Mouse (Mus musculus): ENCODE results near the gene Glod4. TPM values are rescaled to one million over a fixed set of nuclear protein-coding genes. Genes with fewer than 3 reads are reported as not detected.

Gene Glod4
- polyA plus RNA-seq, 1 experiment from 2014 or later = 136 TPM

- 67% methylated on average over 11 of the region's 11 CpGs for WGBS
- peaks cover 6% of the 10 kb centered on the region; the same call in 1 of the 2 replicates for H3K36me3 ChIP-seq
- no peak for ATAC-seq (ENCODE audit: insufficient number of reproducible peaks, insufficient read depth, low FRiP score, low TSS enrichment, low read depth)
- H3K27ac ChIP-seq = peak overlapping the region; percentile 76
- peaks cover 44% of the 10 kb centered on the region for H3K4me1 ChIP-seq (replicated peaks)
- no peaks in the 10 kb centered on the region for H3K9me3 ChIP-seq
- no peak overlapping the region for H3K4me3 ChIP-seq (replicated peaks)
- H3K4me2 ChIP-seq = no peak overlapping the region
- no peak overlapping the region for H3K9ac ChIP-seq (replicated peaks)
- no peaks in the 10 kb centered on the region for H3K27me3 ChIP-seq
Measured at GRCm38 (mm10) chr11:76106551-76107496, 136.7 kb downstream of the Glod4 start.

DNA sequence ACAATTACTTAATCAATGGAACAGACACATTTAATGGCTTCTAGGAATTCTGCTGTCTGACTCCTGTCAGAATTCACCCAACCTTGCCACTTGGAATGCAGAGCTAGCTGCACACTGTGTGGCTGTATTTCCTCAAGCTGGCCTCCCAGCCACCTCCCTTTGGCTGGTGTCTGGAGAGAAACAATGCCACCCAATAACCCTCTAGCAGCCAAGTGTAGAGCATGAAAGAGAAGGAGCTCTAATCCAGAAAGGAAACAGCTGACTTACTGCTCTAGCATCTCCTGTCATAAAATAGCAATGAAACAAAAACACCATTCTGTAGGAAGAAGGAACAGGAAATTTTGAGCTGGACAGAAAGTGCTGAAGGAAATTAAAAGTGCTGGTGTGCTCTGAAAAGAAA, 142.4 kb downstream of the Glod4 start:
- Histone ChIP-seq H3K4me1 (replicated peaks) (peaks cover 54% of the 10 kb centered on the region), H3K4me2 (peak overlapping the region; percentile 24), H3K27ac (peak overlapping the region; percentile 86), H3K27me3 (no peaks in the 10 kb centered on the region), H3K36me3 (peaks cover 3% of the 10 kb centered on the region; the same call in 1 of the 2 replicates), H3K9me3 (peaks cover 5% of the 10 kb centered on the region; the same call in 1 of the 2 replicates), H3K9ac (replicated peaks) (no peak overlapping the region), H3K4me3 (replicated peaks) (no peak overlapping the region)
- ATAC-seq (ENCODE audit: insufficient number of reproducible peaks, insufficient read depth, low FRiP score, low TSS enrichment, low read depth) = no peak

GRCm38 (mm10) chr11:76099193-76099975, 144.1 kb downstream of the Glod4 start:
- Histone ChIP-seq H3K4me2 (no peak overlapping the region), H3K36me3 (peaks cover 3% of the 10 kb centered on the region; the same call in 1 of the 2 replicates), H3K27ac (peak overlapping the region; percentile 86), H3K27me3 (no peaks in the 10 kb centered on the region), H3K9ac (replicated peaks) (no peak overlapping the region), H3K4me3 (replicated peaks) (no peak overlapping the region), H3K9me3 (peaks cover 5% of the 10 kb centered on the region; the same call in 1 of the 2 replicates), H3K4me1 (replicated peaks) (peaks cover 47% of the 10 kb centered on the region)
- peak; percentile 63 for ATAC-seq (ENCODE audit: insufficient number of reproducible peaks, insufficient read depth, low FRiP score, low TSS enrichment, low read depth)
- WGBS = 16% methylated on average over 4 of the region's 4 CpGs

DNA sequence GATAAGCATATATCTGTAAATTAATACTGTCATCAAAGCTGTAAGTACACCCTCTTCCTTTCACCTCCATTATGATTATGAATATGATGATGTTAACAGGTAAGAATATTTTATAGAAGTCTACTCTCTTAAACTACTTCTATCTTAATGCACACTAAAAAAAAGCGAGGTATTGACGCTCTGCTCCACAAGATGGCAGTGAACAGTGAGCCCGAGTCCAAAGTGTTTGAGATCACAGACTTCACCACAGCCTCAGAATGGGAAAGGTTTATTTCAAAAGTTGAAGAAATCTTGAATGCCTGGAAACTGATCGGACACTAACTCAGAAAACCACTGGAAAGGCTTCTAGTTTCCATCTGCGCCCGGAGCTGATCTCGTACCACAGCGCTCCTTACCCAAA, 149.9 kb downstream of the Glod4 start:
- no peak overlapping the region for H3K4me2 ChIP-seq
- peaks cover 9% of the 10 kb centered on the region for H3K4me1 ChIP-seq (replicated peaks)
- H3K27me3 ChIP-seq = no peaks in the 10 kb centered on the region
- no peak overlapping the region for H3K9ac ChIP-seq (replicated peaks)
- no peak overlapping the region for H3K4me3 ChIP-seq (replicated peaks)
- ATAC-seq (ENCODE audit: insufficient number of reproducible peaks, insufficient read depth, low FRiP score, low TSS enrichment, low read depth) = no peak
- no peak overlapping the region for H3K27ac ChIP-seq
- 95% methylated on average over 8 of the region's 8 CpGs for WGBS
- peaks cover 27% of the 10 kb centered on the region for H3K36me3 ChIP-seq
- H3K9me3 ChIP-seq = peaks cover 5% of the 10 kb centered on the region; the same call in 1 of the 2 replicates

DNA sequence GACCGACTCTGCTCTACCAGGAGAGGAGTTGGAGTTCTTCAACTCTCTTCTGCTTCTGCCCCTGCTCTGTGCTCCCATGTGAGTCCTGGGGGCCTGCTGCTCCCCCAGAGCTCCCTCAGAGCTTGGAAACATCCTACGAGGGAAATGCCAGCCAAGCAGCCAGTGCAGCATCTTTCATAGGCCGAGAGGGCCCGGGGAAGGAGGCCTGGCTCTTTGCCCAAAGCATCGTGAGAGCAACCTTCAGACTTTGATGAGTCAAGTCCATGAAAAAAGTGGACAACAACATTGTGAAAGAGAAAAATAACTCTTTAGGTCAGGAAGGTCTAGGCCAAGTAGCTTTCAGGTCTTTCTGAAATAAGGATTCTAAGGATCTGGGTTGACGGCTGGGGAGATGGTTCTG, 153.7 kb downstream of the Glod4 start:
- Histone ChIP-seq H3K9me3 (no peaks in the 10 kb centered on the region), H3K4me1 (replicated peaks) (peaks cover 3% of the 10 kb centered on the region; the same call in 1 of the 2 replicates), H3K9ac (replicated peaks) (no peak overlapping the region), H3K4me3 (replicated peaks) (no peak overlapping the region), H3K27me3 (no peaks in the 10 kb centered on the region), H3K27ac (no peak overlapping the region), H3K36me3 (peaks cover 39% of the 10 kb centered on the region), H3K4me2 (no peak overlapping the region)
- 91% methylated on average over 6 of the region's 6 CpGs for WGBS
- ATAC-seq (ENCODE audit: insufficient number of reproducible peaks, insufficient read depth, low FRiP score, low TSS enrichment, low read depth) = no peak

GRCm38 (mm10) chr11:76088506-76088905, 155.0 kb downstream of the Glod4 start:
- peaks cover 16% of the 10 kb centered on the region for H3K4me1 ChIP-seq (replicated peaks)
- H3K27me3 ChIP-seq = no peaks in the 10 kb centered on the region
- peaks cover 39% of the 10 kb centered on the region for H3K36me3 ChIP-seq
- WGBS = 82% methylated on average over 4 of the region's 4 CpGs
- no peak for ATAC-seq (ENCODE audit: insufficient number of reproducible peaks, insufficient read depth, low FRiP score, low TSS enrichment, low read depth)
- H3K4me3 ChIP-seq (replicated peaks) = no peak overlapping the region
- no peak overlapping the region for H3K4me2 ChIP-seq
- H3K9me3 ChIP-seq = no peaks in the 10 kb centered on the region
- H3K9ac ChIP-seq (replicated peaks) = no peak overlapping the region
- no peak overlapping the region for H3K27ac ChIP-seq

DNA sequence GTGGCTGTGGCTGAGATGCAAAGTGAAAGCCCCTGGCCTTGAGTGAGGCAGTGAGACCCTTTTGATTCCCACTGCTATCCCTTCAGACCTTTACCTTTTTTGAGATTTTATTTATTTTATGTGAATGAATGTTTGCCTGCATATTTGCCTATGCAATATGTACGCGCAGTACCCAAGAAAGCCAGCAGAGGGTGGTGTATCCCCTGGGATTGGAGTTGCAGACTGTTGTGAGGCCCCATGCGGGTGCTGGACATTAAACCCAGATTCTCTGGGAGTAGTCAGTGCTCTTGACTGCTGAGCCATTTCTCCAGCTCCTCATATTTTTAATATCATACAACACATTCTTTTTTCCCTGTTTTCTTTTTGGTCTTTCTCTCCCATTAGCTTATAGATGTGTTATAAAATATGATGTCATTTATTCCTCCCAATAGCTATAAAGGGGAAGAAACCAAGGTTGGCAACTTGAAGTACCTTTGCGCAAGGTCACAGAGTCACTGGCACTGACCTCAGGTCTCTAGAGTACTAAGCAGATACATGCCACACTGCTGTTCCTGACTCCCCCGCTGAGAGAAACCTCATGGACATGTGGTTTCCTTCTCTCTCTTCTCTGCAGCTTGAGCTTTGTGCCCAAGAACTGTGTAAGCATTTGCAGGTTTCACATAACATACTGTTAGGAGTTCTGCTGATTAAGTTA, 157.5 kb downstream of the Glod4 start:
- no peak overlapping the region for H3K9ac ChIP-seq (replicated peaks)
- no peak overlapping the region for H3K27ac ChIP-seq
- no peak overlapping the region for H3K4me2 ChIP-seq
- H3K4me1 ChIP-seq (replicated peaks) = peaks cover 23% of the 10 kb centered on the region
- 68% methylated on average over 5 of the region's 5 CpGs for whole genome bisulfite sequencing
- no peaks in the 10 kb centered on the region for H3K27me3 ChIP-seq
- H3K9me3 ChIP-seq = no peaks in the 10 kb centered on the region
- no peak overlapping the region for H3K4me3 ChIP-seq (replicated peaks)
- H3K36me3 ChIP-seq = peaks cover 45% of the 10 kb centered on the region
- no peak for ATAC-seq (ENCODE audit: insufficient number of reproducible peaks, insufficient read depth, low FRiP score, low TSS enrichment, low read depth)

GRCm38 (mm10) chr11:76084943-76085342, 158.6 kb downstream of the Glod4 start:
- ATAC-seq (ENCODE audit: insufficient number of reproducible peaks, insufficient read depth, low FRiP score, low TSS enrichment, low read depth) = no peak
- 0 out of 2 replicates have a peak overlapping the region, but pooled peaks have one; percentile 17 for H3K27ac ChIP-seq
- H3K27me3 ChIP-seq = no peaks in the 10 kb centered on the region
- peaks cover 28% of the 10 kb centered on the region for H3K4me1 ChIP-seq (replicated peaks)
- no peak overlapping the region for H3K9ac ChIP-seq (replicated peaks)
- no peaks in the 10 kb centered on the region for H3K9me3 ChIP-seq
- H3K4me3 ChIP-seq (replicated peaks) = no peak overlapping the region
- WGBS = 96% methylated on average over 1 of the region's 1 CpGs
- peaks cover 48% of the 10 kb centered on the region for H3K36me3 ChIP-seq
- H3K4me2 ChIP-seq = no peak overlapping the region

DNA sequence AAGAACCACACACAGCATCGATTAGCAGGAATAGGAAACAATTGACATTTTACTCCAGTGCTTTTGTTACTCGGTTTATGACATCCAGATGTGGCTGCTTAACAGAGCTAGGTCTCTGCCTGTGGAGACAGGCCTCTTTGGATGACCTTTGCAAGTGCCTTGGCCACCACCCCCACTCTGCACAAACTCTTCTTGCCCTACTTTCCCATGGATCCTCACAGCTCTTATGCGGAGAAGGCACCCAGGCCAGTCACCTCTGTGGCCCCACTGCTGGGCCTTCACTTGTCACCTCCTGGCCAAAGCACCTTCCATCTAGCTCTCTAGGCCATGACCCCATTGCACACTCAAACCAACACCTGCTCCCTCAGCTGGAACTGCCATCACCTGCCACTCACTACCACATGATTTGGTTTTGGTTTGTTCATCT, 159.6 kb downstream of the Glod4 start:
- no peak overlapping the region for H3K4me2 ChIP-seq
- H3K4me3 ChIP-seq (replicated peaks) = no peak overlapping the region
- peak overlapping the region; percentile 19 for H3K27ac ChIP-seq
- no peaks in the 10 kb centered on the region for H3K27me3 ChIP-seq
- no peak for ATAC-seq (ENCODE audit: insufficient number of reproducible peaks, insufficient read depth, low FRiP score, low TSS enrichment, low read depth)
- no peaks in the 10 kb centered on the region for H3K9me3 ChIP-seq
- peaks cover 52% of the 10 kb centered on the region for H3K36me3 ChIP-seq
- no peak overlapping the region for H3K9ac ChIP-seq (replicated peaks)
- H3K4me1 ChIP-seq (replicated peaks) = peaks cover 28% of the 10 kb centered on the region
- 10% methylated on average over 3 of the region's 3 CpGs for WGBS

- Histone ChIP-seq H3K36me3 (peaks cover 47% of the 10 kb centered on the region), H3K9me3 (no peaks in the 10 kb centered on the region), H3K4me3 (replicated peaks) (no peak overlapping the region), H3K4me2 (no peak overlapping the region), H3K9ac (replicated peaks) (no peak overlapping the region), H3K27ac (peak overlapping the region; percentile 29; the same call in 1 of the 2 replicates), H3K27me3 (no peaks in the 10 kb centered on the region), H3K4me1 (replicated peaks) (peaks cover 28% of the 10 kb centered on the region)
- WGBS = 82% methylated on average over 6 of the region's 6 CpGs
- ATAC-seq (ENCODE audit: insufficient number of reproducible peaks, insufficient read depth, low FRiP score, low TSS enrichment, low read depth) = no peak
Measured at GRCm38 (mm10) chr11:76081048-76081640, 162.4 kb downstream of the Glod4 start.
